Mouse (Mus musculus): ENCODE data around the gene Hdac8. TPM values are rescaled to one million over a fixed set of nuclear protein-coding genes. Genes with fewer than 3 reads are reported as not detected.

Gene Hdac8
- polyA plus RNA-seq, 1 experiment from 2014 or later, result 4.2 TPM

DNA sequence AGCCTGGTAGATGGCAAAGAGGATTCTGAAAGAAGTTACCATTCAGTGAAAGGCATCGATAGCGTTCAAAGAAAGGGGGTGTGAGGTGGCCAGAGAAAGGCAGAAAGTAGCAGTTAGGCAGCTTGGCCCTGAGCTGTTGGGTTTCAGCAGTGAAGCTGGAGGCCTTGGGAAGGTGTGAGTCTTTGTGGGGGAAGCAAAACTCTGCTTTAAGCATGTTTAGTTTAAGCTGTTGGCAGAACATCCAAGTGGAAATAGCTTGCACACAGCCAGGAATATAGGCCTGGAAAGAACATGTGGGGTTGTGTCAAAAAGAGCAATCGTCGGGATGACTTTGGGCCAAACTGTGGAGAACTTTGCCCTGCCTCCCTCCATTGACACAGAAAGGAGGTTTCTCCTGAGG, 245.4 kb downstream of the Hdac8 start:
- DNase-seq (ENCODE audit: low spot score) (no peak), ATAC-seq (replicated peaks; ENCODE audit: insufficient number of reproducible peaks, low FRiP score, low TSS enrichment, low read depth) (no peak)
- H3K27me3 ChIP-seq (ENCODE audit: control insufficient read depth, insufficient read depth, low read length), result no peaks in the 10 kb centered on the region

DNA sequence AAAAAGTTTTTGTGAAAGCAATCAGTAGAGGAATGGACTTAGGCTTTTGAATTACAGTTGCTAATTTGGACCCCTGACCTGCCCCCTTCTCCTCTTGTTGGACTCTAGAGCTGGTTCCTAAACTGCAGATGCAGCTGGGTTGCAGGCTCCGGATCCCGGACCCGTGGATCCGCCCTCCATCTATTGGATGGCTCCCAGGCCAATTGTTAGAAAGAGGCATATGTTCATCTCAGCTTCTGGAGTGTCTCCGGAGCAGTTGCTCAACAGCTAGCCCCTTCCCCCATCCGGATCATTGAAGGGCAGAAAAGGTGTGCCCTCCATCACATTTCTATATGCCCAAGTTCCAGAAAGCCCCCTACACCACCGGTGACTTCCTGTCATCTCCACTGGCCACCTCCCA, 251.3 kb downstream of the Hdac8 start:
- DNase-seq (ENCODE audit: low spot score) (peak; percentile 41), ATAC-seq (replicated peaks; ENCODE audit: insufficient number of reproducible peaks, low FRiP score, low TSS enrichment, low read depth) (no peak)
- Histone ChIP-seq H3K4me1 (ENCODE audit: control insufficient read depth, insufficient read depth, low read length) (no peaks in the 10 kb centered on the region), H3K36me3 (replicated peaks; ENCODE audit: control insufficient read depth, insufficient read depth, low read depth, low read length) (no peaks in the 10 kb centered on the region), H3K9me3 (replicated peaks; ENCODE audit: control insufficient read depth, low read length) (no peaks in the 10 kb centered on the region), H3K27me3 (ENCODE audit: control insufficient read depth, insufficient read depth, low read length) (peaks cover 15% of the 10 kb centered on the region), H3K9ac (replicated peaks; ENCODE audit: low read length) (no peak overlapping the region), H3K27ac (replicated peaks; ENCODE audit: low read depth, low read length) (no peak overlapping the region), H3K4me2 (ENCODE audit: low read depth, low read length) (peak overlapping the region; percentile 23; the same call in 1 of the 2 replicates), H3K4me3 (ENCODE audit: low read depth, low read length) (no peak overlapping the region)
- WGBS, result 16% methylated on average over 7 of the region's 7 CpGs

More for the DNA sequence above, 245.4 kb downstream of the Hdac8 start:
- WGBS, result 84% methylated on average over 4 of the region's 4 CpGs
- no peak overlapping the region for H3K4me2 ChIP-seq (ENCODE audit: low read depth, low read length)
- H3K36me3 ChIP-seq (replicated peaks; ENCODE audit: control insufficient read depth, insufficient read depth, low read depth, low read length), result no peaks in the 10 kb centered on the region
- H3K4me1 ChIP-seq (ENCODE audit: control insufficient read depth, insufficient read depth, low read length), result no peaks in the 10 kb centered on the region
- no peak overlapping the region for H3K4me3 ChIP-seq (ENCODE audit: low read depth, low read length)
- H3K27ac ChIP-seq (replicated peaks; ENCODE audit: low read depth, low read length), result no peak overlapping the region
- H3K9me3 ChIP-seq (replicated peaks; ENCODE audit: control insufficient read depth, low read length), result no peaks in the 10 kb centered on the region
- H3K9ac ChIP-seq (replicated peaks; ENCODE audit: low read length), result no peak overlapping the region

DNA sequence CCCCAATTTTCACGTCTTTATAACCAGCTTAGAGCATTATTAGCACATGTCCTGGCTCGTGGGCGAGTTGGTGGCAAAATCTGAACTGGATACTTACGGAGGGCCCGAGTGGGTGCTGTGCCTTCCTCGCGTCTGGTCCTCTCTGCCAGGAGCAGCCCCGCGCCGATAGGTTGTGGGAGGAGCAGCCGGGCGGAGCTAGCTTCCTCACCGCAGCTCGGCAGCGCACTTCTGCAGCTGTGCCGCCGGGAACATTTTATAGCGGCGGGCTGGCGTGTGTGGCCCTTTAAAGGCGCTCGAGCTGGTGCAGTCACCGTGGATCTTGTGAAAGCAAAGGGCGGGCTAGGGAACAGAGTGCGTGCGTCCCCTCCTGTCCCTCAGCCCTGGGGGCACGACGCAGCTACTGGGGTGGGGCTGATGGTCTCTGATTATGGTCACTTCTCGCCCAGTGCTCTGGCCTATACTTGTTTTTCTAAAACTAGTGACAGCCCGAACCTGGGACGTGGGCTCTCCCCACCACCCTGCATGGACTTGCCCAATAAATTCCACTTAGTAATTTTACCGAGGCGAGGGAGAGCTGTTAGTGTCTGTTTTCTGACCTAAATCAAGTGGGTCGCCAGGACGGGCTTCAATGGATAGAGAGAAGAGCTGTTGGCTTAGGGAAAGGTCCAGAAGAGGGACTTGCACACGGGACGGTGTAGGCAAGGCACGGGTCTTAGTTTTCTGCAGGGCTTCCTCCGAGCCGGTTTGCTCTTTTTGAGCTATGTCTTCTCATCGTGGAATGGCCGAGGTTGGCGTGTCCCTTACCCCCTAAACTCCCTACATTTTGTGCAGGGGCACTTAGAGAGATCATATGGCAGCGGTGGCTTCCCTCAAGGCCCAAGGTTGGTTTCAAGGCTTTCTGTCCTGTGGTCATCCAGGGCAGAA, 253.0 kb downstream of the Hdac8 start, which contains the start of gene Cited1:
Cited1 (minus strand) TSS at position 245 of the 924 bp plus-strand sequence.
- Histone ChIP-seq H3K4me3 (ENCODE audit: low read depth, low read length) (peak within 1 kb of the TSS; percentile 50), H3K27ac (replicated peaks; ENCODE audit: low read depth, low read length) (no peak within 1 kb of the TSS; the same call in 1 of the 2 replicates), H3K4me1 (ENCODE audit: control insufficient read depth, insufficient read depth, low read length) (no peaks in the 10 kb centered on the region), H3K4me2 (ENCODE audit: low read depth, low read length) (peak within 1 kb of the TSS; percentile 79), H3K36me3 (replicated peaks; ENCODE audit: control insufficient read depth, insufficient read depth, low read depth, low read length) (no peaks in the 10 kb centered on the region), H3K9ac (replicated peaks; ENCODE audit: low read length) (peak within 1 kb of the TSS; percentile 53), H3K27me3 (ENCODE audit: control insufficient read depth, insufficient read depth, low read length) (peaks cover 15% of the 10 kb centered on the region), H3K9me3 (replicated peaks; ENCODE audit: control insufficient read depth, low read length) (no peaks in the 10 kb centered on the region)
- ATAC-seq (replicated peaks; ENCODE audit: insufficient number of reproducible peaks, low FRiP score, low TSS enrichment, low read depth), result peak; percentile 93
- peak; percentile 84 for DNase-seq (ENCODE audit: low spot score)
- 13% methylated on average over 42 of the region's 44 CpGs for WGBS

GRCm38 (mm10) chrX:102251221-102251936, 253.8 kb downstream of the Hdac8 start:
- Histone ChIP-seq H3K4me1 (ENCODE audit: control insufficient read depth, insufficient read depth, low read length) (no peaks in the 10 kb centered on the region), H3K27me3 (ENCODE audit: control insufficient read depth, insufficient read depth, low read length) (peaks cover 15% of the 10 kb centered on the region), H3K9ac (replicated peaks; ENCODE audit: low read length) (peak overlapping the region; percentile 53), H3K9me3 (replicated peaks; ENCODE audit: control insufficient read depth, low read length) (no peaks in the 10 kb centered on the region), H3K4me3 (ENCODE audit: low read depth, low read length) (peak overlapping the region; percentile 50), H3K4me2 (ENCODE audit: low read depth, low read length) (peak overlapping the region; percentile 79), H3K27ac (replicated peaks; ENCODE audit: low read depth, low read length) (no peak overlapping the region; the same call in 1 of the 2 replicates), H3K36me3 (replicated peaks; ENCODE audit: control insufficient read depth, insufficient read depth, low read depth, low read length) (no peaks in the 10 kb centered on the region)
- ATAC-seq (replicated peaks; ENCODE audit: insufficient number of reproducible peaks, low FRiP score, low TSS enrichment, low read depth) (no peak; the same call in 1 of the 2 replicates), DNase-seq (ENCODE audit: low spot score) (no peak)
- WGBS, result 18% methylated on average over 48 of the region's 80 CpGs

- no peaks in the 10 kb centered on the region for H3K9me3 ChIP-seq (replicated peaks; ENCODE audit: control insufficient read depth, low read length)
- no peaks in the 10 kb centered on the region for H3K36me3 ChIP-seq (replicated peaks; ENCODE audit: control insufficient read depth, insufficient read depth, low read depth, low read length)
- DNase-seq (ENCODE audit: low spot score), result no peak
- H3K4me3 ChIP-seq (ENCODE audit: low read depth, low read length), result peak overlapping the region; percentile 50
- peak overlapping the region; percentile 79 for H3K4me2 ChIP-seq (ENCODE audit: low read depth, low read length)
- H3K27me3 ChIP-seq (ENCODE audit: control insufficient read depth, insufficient read depth, low read length), result peaks cover 15% of the 10 kb centered on the region
- ATAC-seq (replicated peaks; ENCODE audit: insufficient number of reproducible peaks, low FRiP score, low TSS enrichment, low read depth), result 0 out of 2 replicates have a peak, but pooled peaks have one; percentile 15
- no peaks in the 10 kb centered on the region for H3K4me1 ChIP-seq (ENCODE audit: control insufficient read depth, insufficient read depth, low read length)
- WGBS, result 10% methylated on average over 24 of the region's 24 CpGs
- H3K9ac ChIP-seq (replicated peaks; ENCODE audit: low read length), result peak overlapping the region; percentile 53
- H3K27ac ChIP-seq (replicated peaks; ENCODE audit: low read depth, low read length), result no peak overlapping the region
Observed at GRCm38 (mm10) chrX:102250891-102251170, 254.3 kb downstream of the Hdac8 start.

DNA sequence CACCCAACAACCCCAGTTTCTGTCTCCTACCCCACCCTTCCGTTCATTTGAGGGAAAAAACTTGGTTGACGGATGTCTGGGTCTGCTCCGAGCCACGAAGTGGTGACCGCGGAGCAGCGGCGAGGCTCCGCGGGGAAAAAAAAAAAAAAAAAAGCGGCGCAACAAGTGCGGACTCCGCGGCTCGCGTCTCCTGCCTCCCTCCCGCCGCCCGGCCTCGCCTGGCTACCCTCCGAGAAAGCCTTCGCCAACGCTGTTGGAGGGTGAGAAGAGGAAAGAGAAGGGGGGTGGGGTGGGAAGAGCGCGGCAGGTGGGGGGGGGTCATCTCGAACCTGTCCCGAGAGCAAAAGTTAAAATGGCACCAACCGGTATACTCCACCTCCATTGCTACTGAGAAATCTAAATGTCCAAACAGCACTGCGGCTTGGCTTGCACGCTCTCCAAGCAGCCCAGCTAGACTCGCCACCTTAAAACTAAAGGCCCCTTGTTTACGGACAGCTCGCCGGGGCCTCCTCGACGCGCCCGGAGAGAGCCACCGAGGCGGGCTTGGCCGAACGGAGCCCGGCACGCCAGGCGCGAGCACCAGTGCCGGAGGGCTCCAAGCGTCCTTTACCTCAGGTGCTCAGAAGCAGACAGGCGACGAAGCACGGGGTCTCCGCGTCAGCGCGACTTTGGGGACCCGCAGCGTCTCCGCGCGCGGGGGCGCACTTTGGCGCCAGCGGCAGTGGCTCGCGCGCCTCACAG, 254.8 kb downstream of the Hdac8 start:
- DNase-seq (ENCODE audit: low spot score), result peak; percentile 32
- Histone ChIP-seq H3K36me3 (replicated peaks; ENCODE audit: control insufficient read depth, insufficient read depth, low read depth, low read length) (no peaks in the 10 kb centered on the region), H3K27ac (replicated peaks; ENCODE audit: low read depth, low read length) (no peak overlapping the region), H3K27me3 (ENCODE audit: control insufficient read depth, insufficient read depth, low read length) (peaks cover 15% of the 10 kb centered on the region), H3K4me3 (ENCODE audit: low read depth, low read length) (peak overlapping the region; percentile 50), H3K4me1 (ENCODE audit: control insufficient read depth, insufficient read depth, low read length) (no peaks in the 10 kb centered on the region), H3K4me2 (ENCODE audit: low read depth, low read length) (peak overlapping the region; percentile 79), H3K9me3 (replicated peaks; ENCODE audit: control insufficient read depth, low read length) (no peaks in the 10 kb centered on the region), H3K9ac (replicated peaks; ENCODE audit: low read length) (peak overlapping the region; percentile 53)
- 16% methylated on average over 58 of the region's 68 CpGs for WGBS
- no peak for ATAC-seq (replicated peaks; ENCODE audit: insufficient number of reproducible peaks, low FRiP score, low TSS enrichment, low read depth)

DNA sequence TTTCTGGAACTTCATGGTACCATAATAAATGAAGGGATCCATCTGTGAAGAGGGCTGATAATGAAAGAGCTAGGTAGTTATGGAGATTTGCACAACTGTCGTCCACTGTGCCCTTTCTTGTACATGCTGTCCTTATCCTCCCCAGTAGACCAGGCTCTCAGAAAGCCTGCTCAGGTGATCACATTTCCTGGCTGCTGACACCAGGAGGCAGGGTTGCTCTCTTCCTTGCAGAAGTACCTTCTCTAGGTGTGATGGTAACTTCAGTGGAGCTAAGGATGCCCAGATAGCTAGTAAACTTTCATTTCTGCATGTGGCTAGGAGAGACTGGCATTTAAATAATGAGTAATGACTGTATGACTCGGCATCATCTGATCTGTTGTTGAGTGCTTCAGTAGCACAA, 260.8 kb downstream of the Hdac8 start:
- Histone ChIP-seq H3K4me1 (ENCODE audit: control insufficient read depth, insufficient read depth, low read length) (no peaks in the 10 kb centered on the region), H3K27me3 (ENCODE audit: control insufficient read depth, insufficient read depth, low read length) (0 out of 2 replicates have a peak, but pooled peaks cover 2% of the 10 kb centered on the region), H3K4me2 (ENCODE audit: low read depth, low read length) (no peak overlapping the region), H3K9ac (replicated peaks; ENCODE audit: low read length) (no peak overlapping the region), H3K4me3 (ENCODE audit: low read depth, low read length) (no peak overlapping the region), H3K9me3 (replicated peaks; ENCODE audit: control insufficient read depth, low read length) (no peaks in the 10 kb centered on the region), H3K36me3 (replicated peaks; ENCODE audit: control insufficient read depth, insufficient read depth, low read depth, low read length) (no peaks in the 10 kb centered on the region), H3K27ac (replicated peaks; ENCODE audit: low read depth, low read length) (no peak overlapping the region)
- ATAC-seq (replicated peaks; ENCODE audit: insufficient number of reproducible peaks, low FRiP score, low TSS enrichment, low read depth) (no peak), DNase-seq (ENCODE audit: low spot score) (no peak)
- WGBS, result 56% methylated on average over 2 of the region's 2 CpGs
